Mouse (Mus musculus): ENCODE measurements around the gene Chchd3. TPM values are rescaled to one million over a fixed set of nuclear protein-coding genes. Genes with fewer than 3 reads are reported as not detected.

Chchd3 gene
- 106 and 112 TPM in 2 replicates for polyA plus RNA-seq (2016; fragmentation: Nextera tagmentation; extraction: Ambion mirVana)

- Histone ChIP-seq H3K4me3 (peak within 1 kb of the TSS; percentile 95), H3K27me3 (no peaks in the 10 kb centered on the region), H3K4me1 (peaks cover 5% of the 10 kb centered on the region), H3K9ac (peak within 1 kb of the TSS; percentile 85), H3K36me3 (peaks cover 6% of the 10 kb centered on the region; the same call in 1 of the 2 replicates), H3K4me2 (replicated peaks) (peak within 1 kb of the TSS; percentile 83), H3K27ac (no peak within 1 kb of the TSS), H3K9me3 (no peaks in the 10 kb centered on the region)
- ATAC-seq (ENCODE audit: insufficient number of reproducible peaks, insufficient read depth, low FRiP score, low TSS enrichment), result peak; percentile 100
- WGBS, result under 1% methylated on average over 50 of the region's 50 CpGs
These were observed at the start of gene Chchd3 for GRCm38 (mm10) chr6:33059735-33060576. Gene Chchd3, minus strand, starts transcription at chr6:33060260.

GRCm38 (mm10) chr6:33104661-33105060 lies 44.6 kb upstream of the Chchd3 start:
- Histone ChIP-seq H3K27me3 (no peaks in the 10 kb centered on the region), H3K27ac (no peak overlapping the region), H3K9ac (no peak overlapping the region), H3K4me3 (no peak overlapping the region), H3K36me3 (no peaks in the 10 kb centered on the region), H3K4me2 (replicated peaks) (no peak overlapping the region), H3K9me3 (no peaks in the 10 kb centered on the region), H3K4me1 (no peaks in the 10 kb centered on the region)
- WGBS, result 84% methylated on average over 6 of the region's 6 CpGs
- ATAC-seq (ENCODE audit: insufficient number of reproducible peaks, insufficient read depth, low FRiP score, low TSS enrichment), result no peak

GRCm38 (mm10) chr6:33098903-33099302 lies 38.8 kb upstream of the Chchd3 start:
- no peak overlapping the region for H3K4me3 ChIP-seq
- no peaks in the 10 kb centered on the region for H3K27me3 ChIP-seq
- ATAC-seq (ENCODE audit: insufficient number of reproducible peaks, insufficient read depth, low FRiP score, low TSS enrichment), result no peak
- no peaks in the 10 kb centered on the region for H3K9me3 ChIP-seq
- no peak overlapping the region for H3K9ac ChIP-seq
- H3K27ac ChIP-seq, result no peak overlapping the region
- 82% methylated on average over 4 of the region's 4 CpGs for WGBS
- H3K36me3 ChIP-seq, result no peaks in the 10 kb centered on the region
- H3K4me1 ChIP-seq, result 0 out of 2 replicates have a peak, but pooled peaks cover 4% of the 10 kb centered on the region
- H3K4me2 ChIP-seq (replicated peaks), result no peak overlapping the region

GRCm38 (mm10) chr6:33094671-33095233 lies 34.7 kb upstream of the Chchd3 start:
- Histone ChIP-seq H3K36me3 (no peaks in the 10 kb centered on the region), H3K9me3 (no peaks in the 10 kb centered on the region), H3K27me3 (no peaks in the 10 kb centered on the region), H3K4me1 (0 out of 2 replicates have a peak, but pooled peaks cover 4% of the 10 kb centered on the region), H3K9ac (no peak overlapping the region), H3K27ac (no peak overlapping the region), H3K4me3 (no peak overlapping the region), H3K4me2 (replicated peaks) (no peak overlapping the region)
- ATAC-seq (ENCODE audit: insufficient number of reproducible peaks, insufficient read depth, low FRiP score, low TSS enrichment), result no peak
- WGBS, result 31% methylated on average over 8 of the region's 8 CpGs

- 100% methylated on average over 1 of the region's 1 CpGs for WGBS
- Histone ChIP-seq H3K27me3 (no peaks in the 10 kb centered on the region), H3K4me2 (replicated peaks) (no peak overlapping the region), H3K4me3 (no peak overlapping the region), H3K27ac (no peak overlapping the region), H3K36me3 (no peaks in the 10 kb centered on the region), H3K4me1 (no peaks in the 10 kb centered on the region), H3K9me3 (no peaks in the 10 kb centered on the region), H3K9ac (no peak overlapping the region)
- no peak for ATAC-seq (ENCODE audit: insufficient number of reproducible peaks, insufficient read depth, low FRiP score, low TSS enrichment)
These were observed 20.1 kb upstream of the Chchd3 start for GRCm38 (mm10) chr6:33080186-33080585.

- no peaks in the 10 kb centered on the region for H3K4me1 ChIP-seq
- H3K4me3 ChIP-seq, result no peak overlapping the region
- no peak for ATAC-seq (ENCODE audit: insufficient number of reproducible peaks, insufficient read depth, low FRiP score, low TSS enrichment)
- H3K9ac ChIP-seq, result no peak overlapping the region
- H3K36me3 ChIP-seq, result no peaks in the 10 kb centered on the region
- no peak overlapping the region for H3K27ac ChIP-seq
- H3K9me3 ChIP-seq, result no peaks in the 10 kb centered on the region
- 81% methylated on average over 19 of the region's 19 CpGs for WGBS
- no peaks in the 10 kb centered on the region for H3K27me3 ChIP-seq
- H3K4me2 ChIP-seq (replicated peaks), result no peak overlapping the region
These were observed 18.3 kb upstream of the Chchd3 start for GRCm38 (mm10) chr6:33078260-33078936.

GRCm38 (mm10) chr6:33066462-33066861 lies 6.4 kb upstream of the Chchd3 start:
- H3K36me3 ChIP-seq, result no peaks in the 10 kb centered on the region
- H3K4me2 ChIP-seq (replicated peaks), result no peak overlapping the region
- H3K27me3 ChIP-seq, result no peaks in the 10 kb centered on the region
- H3K27ac ChIP-seq, result no peak overlapping the region
- H3K4me3 ChIP-seq, result no peak overlapping the region
- no peak overlapping the region for H3K9ac ChIP-seq
- H3K4me1 ChIP-seq, result no peaks in the 10 kb centered on the region
- WGBS, result 78% methylated on average over 4 of the region's 4 CpGs
- no peak for ATAC-seq (ENCODE audit: insufficient number of reproducible peaks, insufficient read depth, low FRiP score, low TSS enrichment)
- no peaks in the 10 kb centered on the region for H3K9me3 ChIP-seq

- ATAC-seq (ENCODE audit: insufficient number of reproducible peaks, insufficient read depth, low FRiP score, low TSS enrichment), result no peak
- H3K4me2 ChIP-seq (replicated peaks), result peak overlapping the region; percentile 83
- H3K36me3 ChIP-seq, result peaks cover 10% of the 10 kb centered on the region; the same call in 1 of the 2 replicates
- no peaks in the 10 kb centered on the region for H3K27me3 ChIP-seq
- H3K9me3 ChIP-seq, result no peaks in the 10 kb centered on the region
- H3K27ac ChIP-seq, result no peak overlapping the region
- H3K4me1 ChIP-seq, result peaks cover 5% of the 10 kb centered on the region
- H3K4me3 ChIP-seq, result peak overlapping the region; percentile 95
- H3K9ac ChIP-seq, result peak overlapping the region; percentile 85
- 33% methylated on average over 7 of the region's 7 CpGs for WGBS
These were observed 784 bp downstream of the Chchd3 start for GRCm38 (mm10) chr6:33059276-33059675.

GRCm38 (mm10) chr6:33056392-33056791 lies 3.7 kb downstream of the Chchd3 start:
- Histone ChIP-seq H3K4me2 (replicated peaks) (no peak overlapping the region), H3K36me3 (peaks cover 10% of the 10 kb centered on the region; the same call in 1 of the 2 replicates), H3K4me1 (peaks cover 5% of the 10 kb centered on the region), H3K4me3 (no peak overlapping the region), H3K9me3 (no peaks in the 10 kb centered on the region), H3K9ac (no peak overlapping the region), H3K27ac (no peak overlapping the region), H3K27me3 (no peaks in the 10 kb centered on the region)
- 80% methylated on average over 4 of the region's 4 CpGs for WGBS
- ATAC-seq (ENCODE audit: insufficient number of reproducible peaks, insufficient read depth, low FRiP score, low TSS enrichment), result no peak

GRCm38 (mm10) chr6:33055663-33056062 lies 4.4 kb downstream of the Chchd3 start:
- Histone ChIP-seq H3K9ac (no peak overlapping the region), H3K9me3 (no peaks in the 10 kb centered on the region), H3K4me2 (replicated peaks) (no peak overlapping the region), H3K4me3 (no peak overlapping the region), H3K4me1 (peaks cover 5% of the 10 kb centered on the region), H3K36me3 (peaks cover 10% of the 10 kb centered on the region; the same call in 1 of the 2 replicates), H3K27ac (no peak overlapping the region), H3K27me3 (no peaks in the 10 kb centered on the region)
- ATAC-seq (ENCODE audit: insufficient number of reproducible peaks, insufficient read depth, low FRiP score, low TSS enrichment), result no peak
- WGBS, result 91% methylated on average over 4 of the region's 4 CpGs

- Histone ChIP-seq H3K4me1 (peaks cover 5% of the 10 kb centered on the region), H3K4me3 (no peak overlapping the region), H3K9me3 (no peaks in the 10 kb centered on the region), H3K4me2 (replicated peaks) (no peak overlapping the region), H3K27ac (no peak overlapping the region), H3K27me3 (no peaks in the 10 kb centered on the region), H3K36me3 (peaks cover 10% of the 10 kb centered on the region; the same call in 1 of the 2 replicates), H3K9ac (no peak overlapping the region)
- 87% methylated on average over 4 of the region's 4 CpGs for WGBS
- no peak for ATAC-seq (ENCODE audit: insufficient number of reproducible peaks, insufficient read depth, low FRiP score, low TSS enrichment)
These were observed 5.1 kb downstream of the Chchd3 start for GRCm38 (mm10) chr6:33054946-33055345.

Measured in embryonic facial prominence, embryonic 12.5 days (tissue).